Mouse (Mus musculus): ENCODE measurements around the gene Krtap5-4. TPM values are rescaled to one million over a fixed set of nuclear protein-coding genes. Genes with fewer than 3 reads are reported as not detected.

The Krtap5-4 gene
- polyA plus RNA-seq, 1 experiment, result not detected

- TF ChIP-seq CTCF (IDR thresholded peaks at IDR 0.05; ENCODE audit: borderline replicate concordance, extremely low read depth, insufficient read depth, insufficient read length) (no peak), POLR2A (IDR thresholded peaks at IDR 0.05; ENCODE audit: borderline replicate concordance, extremely low read depth, insufficient read depth, insufficient read length, poor library complexity, severe bottlenecking) (no peak)
- DNase-seq (ENCODE audit: low read depth), result peak; percentile 91
Observed at GRCm38 (mm10) chr7:142349308-142349961, 46.1 kb downstream of the Krtap5-4 start.

GRCm38 (mm10) chr7:142351569-142351968 is 48.2 kb downstream of the Krtap5-4 start:
- peak; percentile 71 for DNase-seq (ENCODE audit: low read depth)
- no peak for TF ChIP-seq CTCF (IDR thresholded peaks at IDR 0.05; ENCODE audit: borderline replicate concordance, extremely low read depth, insufficient read depth, insufficient read length)
- no peak for TF ChIP-seq POLR2A (IDR thresholded peaks at IDR 0.05; ENCODE audit: borderline replicate concordance, extremely low read depth, insufficient read depth, insufficient read length, poor library complexity, severe bottlenecking)

- TF ChIP-seq POLR2A (IDR thresholded peaks at IDR 0.05; ENCODE audit: borderline replicate concordance, extremely low read depth, insufficient read depth, insufficient read length, poor library complexity, severe bottlenecking), result no peak
- TF ChIP-seq CTCF (IDR thresholded peaks at IDR 0.05; ENCODE audit: borderline replicate concordance, extremely low read depth, insufficient read depth, insufficient read length), result no peak
- DNase-seq (ENCODE audit: low read depth), result no peak
Observed at GRCm38 (mm10) chr7:142353854-142354253, 50.5 kb downstream of the Krtap5-4 start.

Other genes with a start within 250 kb of the Krtap5-4 start
- 39.4 and 46.5 TPM in 2 replicates for gene Mob2, start 242.5 kb upstream of the Krtap5-4 start, polyA plus RNA-seq (2012; rRNA removed)
- gene Dusp8, start 207.7 kb upstream of the Krtap5-4 start, polyA plus RNA-seq (2012; rRNA removed), result 93.1 and 145 TPM in 2 replicates
- not detected in 2 replicates for gene Gm45618, start 182.8 kb upstream of the Krtap5-4 start, polyA plus RNA-seq (2012; rRNA removed)
- gene Gm39115, start 167.5 kb upstream of the Krtap5-4 start, polyA plus RNA-seq (2012; rRNA removed), result not detected in 2 replicates
- gene Gm45337, start 158.9 kb upstream of the Krtap5-4 start, polyA plus RNA-seq (2012; rRNA removed), result 0.06 TPM in 1 of 2 replicates, not detected in the other
- gene Gm29735, start 146.4 kb upstream of the Krtap5-4 start, polyA plus RNA-seq (2012; rRNA removed), result not detected in 2 replicates
- gene Gm4553, start 137.8 kb upstream of the Krtap5-4 start, polyA plus RNA-seq (2012; rRNA removed), result not detected in 2 replicates
- not detected in 2 replicates for gene Krtap5-2, start 127.5 kb upstream of the Krtap5-4 start, polyA plus RNA-seq (2012; rRNA removed)
- gene Gm10153, start 113.2 kb upstream of the Krtap5-4 start, polyA plus RNA-seq (2012; rRNA removed), result not detected in 2 replicates
- gene Krtap5-3, start 102.2 kb upstream of the Krtap5-4 start, polyA plus RNA-seq (2012; rRNA removed), result not detected in 2 replicates
- gene Gm7579, start 91.7 kb upstream of the Krtap5-4 start, polyA plus RNA-seq (2012; rRNA removed), result not detected in 2 replicates
- gene Krtap5-5, start 73.6 kb upstream of the Krtap5-4 start, polyA plus RNA-seq (2012; rRNA removed), result not detected in 2 replicates
- gene Gm40460, start 62.5 kb upstream of the Krtap5-4 start, polyA plus RNA-seq (2012; rRNA removed), result not detected in 2 replicates
- not detected in 2 replicates for gene Gm2431, start 45.2 kb upstream of the Krtap5-4 start, polyA plus RNA-seq (2012; rRNA removed)
- gene Gm4559, start 29.2 kb upstream of the Krtap5-4 start, polyA plus RNA-seq (2012; rRNA removed), result not detected in 2 replicates
- not detected in 2 replicates for gene Krtap5-1, start 6.4 kb upstream of the Krtap5-4 start, polyA plus RNA-seq (2012; rRNA removed)
- gene Ifitm10, start 70.2 kb downstream of the Krtap5-4 start, polyA plus RNA-seq (2012; rRNA removed), result 2.8 and 2.9 TPM in 2 replicates
- 0.12 and 0.14 TPM in 2 replicates for gene Gm49369, start 79.1 kb downstream of the Krtap5-4 start, polyA plus RNA-seq (2012; rRNA removed)
- 186 and 216 TPM in 2 replicates for gene Ctsd, start 84.5 kb downstream of the Krtap5-4 start, polyA plus RNA-seq (2012; rRNA removed)
- gene Syt8, start 131.3 kb downstream of the Krtap5-4 start, polyA plus RNA-seq (2012; rRNA removed), result 0.23 and 0.44 TPM in 2 replicates
- 0.73 and 1.2 TPM in 2 replicates for gene Tnni2, start 138.3 kb downstream of the Krtap5-4 start, polyA plus RNA-seq (2012; rRNA removed)
- gene Lsp1, start 157.3 kb downstream of the Krtap5-4 start, polyA plus RNA-seq (2012; rRNA removed), result 6.2 and 7.6 TPM in 2 replicates
- 0.68 and 1.9 TPM in 2 replicates for gene Tnnt3, start 195.3 kb downstream of the Krtap5-4 start, polyA plus RNA-seq (2012; rRNA removed)
- gene Mrpl23, start 229.1 kb downstream of the Krtap5-4 start, polyA plus RNA-seq (2012; rRNA removed), result 80.2 and 111 TPM in 2 replicates